Mouse (Mus musculus) forebrain, embryonic 15.5 days (tissue): ENCODE data around the gene Stox2. TPM values are rescaled to one million over a fixed set of nuclear protein-coding genes. Genes with fewer than 3 reads are reported as not detected.

Experiments
- ATAC-seq: fragments of 200-750 bp; cut with Nextera tagmentation; replicated peaks from 2 replicates; pipeline ENCODE4 v1.8.0; 2017; ENCODE audit warnings: mild to moderate bottlenecking, moderate TSS enrichment, moderate library complexity
- H3K27ac ChIP-seq: fragments of 300-500 bp; sonication (generic); replicated peaks from 2 replicates; pipeline ENCODE4 v1.5.1; 2015; ENCODE audit warnings: mild to moderate bottlenecking, inconsistent platforms
- H3K27me3 ChIP-seq: fragments of 300-500 bp; sonication (generic); 2 replicates; pipeline ENCODE4 v1.6.1; 2015; ENCODE audit warnings: inconsistent platforms
- H3K36me3 ChIP-seq: fragments of 300-500 bp; sonication (generic); 2 replicates; pipeline ENCODE4 v1.6.1; 2015; ENCODE audit warnings: mild to moderate bottlenecking, inconsistent platforms
- H3K4me1 ChIP-seq: fragments of 300-500 bp; sonication (generic); 2 replicates; pipeline ENCODE4 v1.6.1; 2015; ENCODE audit warnings: inconsistent platforms
- H3K4me2 ChIP-seq: fragments of 300-500 bp; sonication (generic); replicated peaks from 2 replicates; pipeline ENCODE4 v1.6.1; 2015; ENCODE audit warnings: mild to moderate bottlenecking, inconsistent platforms
- H3K4me3 ChIP-seq: fragments of 300-500 bp; sonication (generic); 2 replicates; pipeline ENCODE4 v1.5.1; 2015; ENCODE audit warnings: mild to moderate bottlenecking, inconsistent platforms
- H3K9ac ChIP-seq: fragments of 300-500 bp; sonication (generic); replicated peaks from 2 replicates; pipeline ENCODE4 v1.6.1; 2015; ENCODE audit warnings: mild to moderate bottlenecking, inconsistent platforms
- H3K9me3 ChIP-seq: fragments of 300-500 bp; sonication (generic); 2 replicates; pipeline ENCODE4 v1.6.1; 2016; ENCODE audit warnings: inconsistent platforms
- WGBS: fragments of 180-500 bp; shearing (Covaris S2); methylation state at CpG from one replicate; pipeline ENCODE4 v1.1.7; 2015; ENCODE audit warnings: mixed read lengths; 5-methylcytosine and 5-hydroxymethylcytosine counted together
- polyA plus RNA-seq: library from polyadenylated mRNA; unstranded; fragments of >200 nt; fragmentation: Nextera tagmentation; extraction: Ambion mirVana; gene quantifications from 2 replicates; pipeline ENCODE4 v1.2.1, GENCODE M21; 2015

Stox2 gene
- polyA plus RNA-seq, 1 experiment from 2014 or later, result 47.2 TPM

DNA sequence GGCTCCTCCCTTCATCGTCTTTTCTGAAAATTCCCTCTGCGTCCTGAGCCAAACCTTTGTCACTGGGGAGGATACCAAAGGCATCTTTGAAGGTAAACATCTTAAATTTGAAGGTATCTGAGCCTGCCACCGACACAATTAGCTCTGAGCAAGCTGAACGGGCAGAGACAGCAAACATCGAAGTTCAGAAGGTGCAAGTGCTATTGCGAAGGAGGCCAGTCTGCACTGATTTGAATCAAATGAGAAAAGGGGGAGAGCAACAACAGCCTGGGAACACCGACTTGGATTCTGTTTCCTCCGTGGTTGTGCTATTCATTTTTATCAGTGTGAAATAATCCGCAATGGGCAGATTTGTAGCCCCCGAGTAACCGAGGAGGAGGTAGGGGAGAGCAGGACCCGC, 202.5 kb downstream of the Stox2 start:
- Histone ChIP-seq H3K4me1 (peaks cover 74% of the 10 kb centered on the region), H3K36me3 (no peaks in the 10 kb centered on the region), H3K4me3 (peak overlapping the region; percentile 39), H3K27me3 (no peaks in the 10 kb centered on the region), H3K9ac (peak overlapping the region; percentile 43), H3K4me2 (peak overlapping the region; percentile 53), H3K9me3 (no peaks in the 10 kb centered on the region), H3K27ac (peak overlapping the region; percentile 93)
- WGBS, result 11% methylated on average over 12 of the region's 12 CpGs
- ATAC-seq, result 0 out of 2 replicates have a peak, but pooled peaks have one; percentile 0

DNA sequence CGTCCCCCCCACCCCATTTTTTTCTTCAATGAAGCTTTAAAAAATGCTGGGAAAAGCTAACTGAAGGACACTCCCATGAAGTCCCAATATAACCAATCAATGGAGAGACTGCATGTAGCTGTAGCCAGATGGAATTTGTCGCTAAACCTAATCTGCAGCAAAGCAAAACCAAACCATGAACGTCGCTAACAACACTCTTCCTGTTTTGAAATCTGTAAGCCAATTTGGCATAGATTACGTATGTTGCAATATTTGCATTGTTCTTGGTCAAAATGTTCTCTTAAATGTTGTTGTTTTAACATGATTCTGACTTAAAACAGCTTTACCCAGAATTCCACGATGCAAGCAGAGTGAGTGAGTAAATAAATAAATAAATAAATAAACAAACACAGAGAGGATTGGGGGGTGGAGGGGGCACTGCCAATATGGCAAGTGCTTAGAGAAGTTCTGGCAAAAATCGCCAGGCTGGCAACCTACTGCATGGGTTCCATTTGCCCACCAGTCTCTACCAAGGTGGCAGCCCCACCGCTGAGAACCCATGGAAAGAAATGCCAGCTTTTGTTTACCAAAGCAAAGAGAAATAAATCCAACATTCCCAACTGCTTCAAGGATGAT, 203.0 kb downstream of the Stox2 start:
- Histone ChIP-seq H3K36me3 (no peaks in the 10 kb centered on the region), H3K27me3 (no peaks in the 10 kb centered on the region), H3K27ac (peak overlapping the region; percentile 93), H3K9ac (peak overlapping the region; percentile 43), H3K4me2 (peak overlapping the region; percentile 53), H3K9me3 (no peaks in the 10 kb centered on the region), H3K4me1 (peaks cover 75% of the 10 kb centered on the region), H3K4me3 (peak overlapping the region; percentile 39)
- peak; percentile 79 for ATAC-seq
- WGBS, result 5% methylated on average over 8 of the region's 8 CpGs

DNA sequence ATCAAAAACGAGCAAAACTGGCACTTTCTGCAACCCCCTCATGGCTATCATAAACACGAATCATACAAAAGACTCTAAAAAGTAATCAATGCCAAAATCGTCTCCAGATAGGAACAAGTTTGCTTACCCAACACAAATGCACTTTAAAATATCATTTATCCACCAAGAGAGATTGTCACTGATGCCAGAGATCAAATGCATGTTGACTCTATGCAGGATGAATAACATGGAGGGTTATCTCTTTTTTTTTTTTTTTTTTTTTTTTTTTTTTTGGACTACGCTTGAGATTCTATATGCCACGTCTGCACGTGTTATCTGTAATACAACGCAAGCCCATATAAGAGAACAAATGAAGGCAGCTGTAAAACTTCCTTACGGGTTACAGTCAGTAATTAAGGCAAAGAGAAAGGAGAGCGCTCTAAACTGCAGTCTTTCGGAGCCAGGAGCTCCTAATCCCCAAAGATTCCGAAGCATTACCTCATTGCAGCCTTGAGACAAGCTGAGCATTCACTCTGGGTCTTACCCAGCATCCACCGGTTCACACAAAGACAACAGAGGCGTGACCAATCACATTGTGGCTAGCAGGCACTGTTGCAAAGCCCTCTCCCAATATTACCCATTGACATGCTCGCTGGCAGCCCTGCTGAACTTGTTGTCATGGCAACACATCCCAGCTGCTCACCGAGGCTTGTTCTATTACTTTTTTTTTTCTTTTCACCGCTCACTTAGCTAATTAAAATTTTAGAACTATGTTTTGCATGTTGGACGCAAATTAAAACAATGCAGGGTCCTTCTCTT, 203.8 kb downstream of the Stox2 start:
- WGBS, result 7% methylated on average over 17 of the region's 17 CpGs
- Histone ChIP-seq H3K4me3 (peak overlapping the region; percentile 39), H3K36me3 (no peaks in the 10 kb centered on the region), H3K4me2 (peak overlapping the region; percentile 53), H3K27me3 (no peaks in the 10 kb centered on the region), H3K27ac (peak overlapping the region; percentile 93), H3K4me1 (peaks cover 78% of the 10 kb centered on the region), H3K9ac (peak overlapping the region; percentile 43), H3K9me3 (no peaks in the 10 kb centered on the region)
- ATAC-seq, result peak; percentile 96

DNA sequence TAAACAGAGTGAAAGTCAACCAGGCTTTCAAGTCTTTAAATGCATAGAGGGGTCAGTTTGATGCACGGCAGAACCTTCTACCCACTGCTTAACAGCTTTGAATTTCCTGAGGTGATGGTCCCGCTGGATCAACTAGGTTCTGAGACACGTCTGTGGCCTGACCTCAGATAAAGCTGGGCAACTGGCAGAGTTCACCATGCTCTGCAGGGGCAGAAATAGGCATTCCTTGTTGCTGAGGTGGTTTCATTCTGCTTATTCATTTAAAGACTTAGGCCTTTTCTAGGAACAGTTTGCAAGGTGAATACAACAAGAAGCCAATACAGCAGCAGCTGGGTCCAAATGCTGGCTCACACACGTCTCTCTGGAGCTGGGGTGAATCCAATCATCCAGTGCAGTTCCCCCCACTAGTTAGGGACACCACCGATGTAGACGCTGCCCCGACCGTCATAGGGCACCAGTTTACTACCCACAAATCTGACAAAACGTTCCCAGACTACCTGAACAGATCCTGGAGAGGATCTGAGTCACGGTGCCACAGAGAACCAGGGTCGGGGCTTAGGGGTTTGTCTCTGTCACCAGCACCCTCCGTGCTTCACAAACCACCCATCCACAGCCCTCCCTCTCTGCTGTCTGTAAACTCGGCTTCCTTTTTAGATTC, 204.6 kb downstream of the Stox2 start:
- Histone ChIP-seq H3K36me3 (no peaks in the 10 kb centered on the region), H3K4me3 (peak overlapping the region; percentile 39), H3K4me1 (peaks cover 79% of the 10 kb centered on the region), H3K27me3 (no peaks in the 10 kb centered on the region), H3K4me2 (peak overlapping the region; percentile 53), H3K27ac (peak overlapping the region; percentile 93), H3K9ac (peak overlapping the region; percentile 43), H3K9me3 (no peaks in the 10 kb centered on the region)
- 8% methylated on average over 13 of the region's 13 CpGs for WGBS
- no peak for ATAC-seq

DNA sequence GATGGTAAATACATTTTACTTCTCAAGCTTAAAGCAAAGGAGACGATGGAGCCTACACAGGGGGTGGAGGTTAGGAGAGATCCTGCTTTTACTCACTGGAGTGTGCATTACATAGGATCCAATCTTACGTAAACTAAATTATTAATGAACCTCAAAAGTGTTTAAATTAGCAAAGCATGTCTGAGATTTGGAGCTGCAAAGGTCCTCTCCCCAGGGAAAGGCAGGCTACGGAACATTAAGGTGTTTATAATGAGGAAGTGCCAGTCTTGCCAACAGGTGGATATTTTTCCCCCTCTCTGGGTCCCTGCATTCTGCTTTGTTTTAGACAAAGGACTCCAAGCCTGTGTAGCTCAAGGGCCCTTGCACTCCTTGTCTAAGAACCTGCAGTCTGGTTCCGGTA, 205.3 kb downstream of the Stox2 start:
- Histone ChIP-seq H3K27ac (peak overlapping the region; percentile 93), H3K4me1 (peaks cover 78% of the 10 kb centered on the region), H3K4me3 (peak overlapping the region; percentile 39; the same call in 1 of the 2 replicates), H3K36me3 (no peaks in the 10 kb centered on the region), H3K27me3 (no peaks in the 10 kb centered on the region), H3K4me2 (peak overlapping the region; percentile 53), H3K9ac (no peak overlapping the region), H3K9me3 (no peaks in the 10 kb centered on the region)
- ATAC-seq, result no peak
- WGBS, result 13% methylated on average over 4 of the region's 4 CpGs

DNA sequence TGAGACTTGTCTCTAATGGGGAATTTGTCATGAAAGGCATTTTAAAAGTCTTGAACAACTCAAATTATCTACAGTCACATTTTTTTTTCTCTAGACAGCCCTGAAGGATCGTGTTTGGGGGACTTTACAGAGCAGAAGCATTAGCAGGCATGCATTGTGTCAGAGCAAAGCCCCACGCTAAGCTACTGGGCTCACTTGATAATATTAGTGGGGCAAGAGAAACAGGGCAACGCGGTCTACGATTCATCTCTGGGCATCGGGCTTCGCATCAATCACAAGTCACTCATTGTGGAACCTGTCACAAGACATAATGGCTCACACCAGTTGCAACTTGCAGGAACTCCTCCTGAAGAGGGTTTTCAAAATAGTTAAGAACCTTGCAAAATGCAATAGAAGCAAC, 205.9 kb downstream of the Stox2 start:
- H3K9me3 ChIP-seq, result no peaks in the 10 kb centered on the region
- H3K27ac ChIP-seq, result peak overlapping the region; percentile 93
- peaks cover 72% of the 10 kb centered on the region for H3K4me1 ChIP-seq
- H3K36me3 ChIP-seq, result no peaks in the 10 kb centered on the region
- peak overlapping the region; percentile 53 for H3K4me2 ChIP-seq
- 8% methylated on average over 7 of the region's 7 CpGs for WGBS
- H3K9ac ChIP-seq, result 0 out of 2 replicates have a peak overlapping the region, but pooled peaks have one; percentile 4
- H3K27me3 ChIP-seq, result no peaks in the 10 kb centered on the region
- H3K4me3 ChIP-seq, result no peak overlapping the region
- ATAC-seq, result no peak

DNA sequence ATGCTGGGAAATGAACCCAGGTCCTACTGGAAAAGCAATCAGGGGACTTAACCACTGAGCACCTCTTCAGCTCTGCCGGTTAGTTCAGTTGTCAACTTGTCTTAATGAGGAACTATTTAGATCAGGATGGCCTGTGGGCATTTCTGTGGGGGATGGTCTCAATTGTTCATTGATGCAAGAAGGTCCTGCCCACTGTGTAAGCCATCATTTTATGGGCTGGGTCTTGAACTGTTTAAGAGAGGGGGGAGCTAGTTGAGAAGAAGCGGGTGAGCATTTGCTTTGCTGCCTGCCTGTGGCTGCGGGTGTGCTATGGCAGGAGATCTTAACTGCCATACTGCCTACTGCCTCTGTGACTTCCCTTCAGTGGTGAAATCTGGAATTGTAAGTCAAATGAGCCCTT, 214.1 kb downstream of the Stox2 start:
- Histone ChIP-seq H3K27ac (no peak overlapping the region), H3K9ac (no peak overlapping the region), H3K4me3 (no peak overlapping the region), H3K27me3 (no peaks in the 10 kb centered on the region), H3K9me3 (no peaks in the 10 kb centered on the region), H3K4me1 (peaks cover 19% of the 10 kb centered on the region), H3K4me2 (no peak overlapping the region), H3K36me3 (no peaks in the 10 kb centered on the region)
- WGBS, result 53% methylated on average over 3 of the region's 3 CpGs
- no peak for ATAC-seq

DNA sequence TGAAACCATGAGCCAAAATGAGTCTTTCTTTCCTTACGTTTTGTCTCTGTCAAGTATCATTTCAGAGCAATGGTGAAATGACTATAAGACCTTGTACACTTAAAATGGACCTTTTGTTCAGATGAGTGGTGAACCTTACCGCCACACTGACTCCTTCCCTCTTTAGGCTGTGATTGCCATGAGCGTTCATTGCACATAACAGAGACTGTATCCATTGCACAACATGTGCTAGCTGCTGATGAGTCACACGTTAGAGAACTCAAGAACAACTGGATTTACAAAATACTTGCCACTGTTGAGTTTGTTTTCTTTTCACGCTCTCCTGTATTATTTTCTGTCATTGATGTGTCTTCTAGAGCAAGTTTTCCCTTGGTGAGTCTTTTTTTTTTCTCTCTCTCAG, 216.1 kb downstream of the Stox2 start:
- Histone ChIP-seq H3K36me3 (0 out of 2 replicates have a peak, but pooled peaks cover 3% of the 10 kb centered on the region), H3K27ac (no peak overlapping the region)
- WGBS, result 89% methylated on average over 5 of the region's 5 CpGs

DNA sequence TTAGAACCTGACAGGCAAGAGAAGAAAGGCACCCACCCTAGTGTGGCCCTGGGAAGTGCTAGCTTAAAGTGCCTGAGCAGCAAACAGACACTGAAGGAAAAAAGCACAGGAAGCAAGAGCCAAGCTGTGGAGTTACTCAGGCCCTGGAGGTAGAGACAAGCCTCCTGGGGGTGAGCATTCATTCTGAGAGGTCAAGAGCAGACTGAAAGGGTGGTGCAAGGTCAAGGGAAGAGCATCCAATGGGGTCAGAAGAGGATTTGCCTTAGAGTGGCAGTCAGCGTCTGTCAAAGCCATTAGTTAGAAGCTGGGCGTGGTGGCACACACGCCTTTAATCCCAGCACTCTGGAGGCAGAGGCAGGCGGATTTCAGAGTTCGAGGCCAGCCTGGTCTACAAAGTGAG, 224.3 kb downstream of the Stox2 start:
- no peak overlapping the region for H3K27ac ChIP-seq
- H3K9ac ChIP-seq, result no peak overlapping the region
- no peaks in the 10 kb centered on the region for H3K27me3 ChIP-seq
- H3K9me3 ChIP-seq, result no peaks in the 10 kb centered on the region
- 0 out of 2 replicates have a peak, but pooled peaks cover 3% of the 10 kb centered on the region for H3K36me3 ChIP-seq
- no peak for ATAC-seq
- no peak overlapping the region for H3K4me2 ChIP-seq
- WGBS, result 88% methylated on average over 5 of the region's 5 CpGs
- peaks cover 42% of the 10 kb centered on the region for H3K4me1 ChIP-seq
- no peak overlapping the region for H3K4me3 ChIP-seq

More for the DNA sequence above, 216.1 kb downstream of the Stox2 start:
- ATAC-seq, result no peak
- Histone ChIP-seq H3K4me2 (no peak overlapping the region), H3K4me3 (no peak overlapping the region), H3K9me3 (no peaks in the 10 kb centered on the region), H3K9ac (no peak overlapping the region), H3K27me3 (no peaks in the 10 kb centered on the region), H3K4me1 (peaks cover 16% of the 10 kb centered on the region)

DNA sequence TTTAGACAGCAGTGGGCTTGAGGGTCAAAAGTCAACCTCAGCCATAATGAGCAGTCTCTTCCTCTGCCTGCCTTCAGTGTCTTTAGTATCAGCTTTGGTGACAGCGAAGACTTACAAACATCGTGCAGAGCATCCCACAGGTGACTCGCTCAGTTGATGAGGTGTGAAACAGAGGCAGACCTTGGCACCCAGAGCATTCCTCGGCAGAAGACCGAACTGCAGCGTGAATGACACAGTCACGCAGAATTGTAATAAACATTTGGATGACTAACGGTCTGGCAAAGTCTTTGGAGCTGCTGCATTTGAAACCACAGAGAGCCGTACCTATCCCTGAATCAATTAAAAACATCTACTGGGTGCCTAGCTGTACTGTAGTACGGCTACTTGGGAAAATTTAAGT, 225.0 kb downstream of the Stox2 start:
- H3K36me3 ChIP-seq, result 0 out of 2 replicates have a peak, but pooled peaks cover 3% of the 10 kb centered on the region
- no peak overlapping the region for H3K27ac ChIP-seq
- ATAC-seq, result no peak
- WGBS, result 56% methylated on average over 10 of the region's 10 CpGs
- H3K4me3 ChIP-seq, result no peak overlapping the region
- no peak overlapping the region for H3K4me2 ChIP-seq
- no peaks in the 10 kb centered on the region for H3K27me3 ChIP-seq
- no peak overlapping the region for H3K9ac ChIP-seq
- H3K9me3 ChIP-seq, result no peaks in the 10 kb centered on the region
- peaks cover 45% of the 10 kb centered on the region for H3K4me1 ChIP-seq

DNA sequence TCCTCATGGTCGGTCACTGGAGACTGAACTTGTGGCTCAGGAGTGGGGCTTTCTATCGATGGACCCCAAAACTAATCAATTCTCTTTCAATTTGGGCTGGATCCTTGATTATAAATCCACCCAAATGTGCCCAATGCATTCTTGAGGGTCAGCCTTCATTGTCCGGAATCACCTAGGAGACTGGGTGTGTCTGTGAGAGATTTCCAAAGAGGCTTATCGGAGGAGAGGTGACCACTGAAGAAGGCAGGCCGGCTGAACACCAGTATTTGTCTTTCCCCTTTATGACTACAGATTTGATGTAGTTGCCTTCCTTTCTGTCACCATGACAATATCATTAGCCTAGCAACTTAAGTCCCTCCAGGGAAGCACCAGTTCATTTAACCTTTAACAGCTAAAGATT, 225.8 kb downstream of the Stox2 start:
- Histone ChIP-seq H3K27ac (no peak overlapping the region), H3K4me1 (peaks cover 48% of the 10 kb centered on the region), H3K4me2 (no peak overlapping the region), H3K36me3 (no peaks in the 10 kb centered on the region), H3K9me3 (no peaks in the 10 kb centered on the region), H3K4me3 (no peak overlapping the region), H3K27me3 (no peaks in the 10 kb centered on the region), H3K9ac (no peak overlapping the region)
- no peak for ATAC-seq
- 47% methylated on average over 5 of the region's 5 CpGs for WGBS

DNA sequence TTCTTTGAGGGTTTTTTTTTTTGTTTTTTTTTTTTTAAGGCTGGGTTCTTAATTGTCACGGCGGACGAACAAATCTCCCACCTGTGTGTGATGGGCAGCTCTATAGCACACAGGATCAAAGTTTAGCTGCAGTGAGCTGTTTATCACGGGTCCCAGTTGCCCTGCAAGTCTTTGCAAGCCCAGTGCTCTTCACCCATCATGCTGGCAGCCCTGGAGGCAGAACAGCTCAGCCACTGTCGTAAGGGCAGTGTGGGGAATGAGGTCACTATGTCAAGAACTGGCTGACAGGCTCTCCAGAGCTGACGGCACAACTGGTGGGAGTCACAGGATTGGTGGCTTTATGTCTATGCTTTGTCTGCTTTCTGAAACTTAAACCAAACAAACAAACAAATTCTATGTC, 227.6 kb downstream of the Stox2 start:
- Histone ChIP-seq H3K4me1 (peaks cover 58% of the 10 kb centered on the region), H3K4me3 (no peak overlapping the region), H3K9ac (no peak overlapping the region), H3K27me3 (no peaks in the 10 kb centered on the region), H3K27ac (peak overlapping the region; percentile 77), H3K9me3 (no peaks in the 10 kb centered on the region), H3K36me3 (no peaks in the 10 kb centered on the region), H3K4me2 (no peak overlapping the region)
- 16% methylated on average over 6 of the region's 6 CpGs for WGBS
- peak; percentile 42; the same call in 1 of the 2 replicates for ATAC-seq
